Mouse (Mus musculus) lung, postnatal 0 days (tissue): Measurements from ENCODE around the gene Dtwd1. TPM values are rescaled to one million over a fixed set of nuclear protein-coding genes. Genes with fewer than 3 reads are reported as not detected.
A peak's percentile ranks its signal among the peaks of the same experiment; 100 is the strongest.

ENCODE experiments used
- ATAC-seq: fragments of 200-750 bp; cut with Nextera tagmentation; 2 replicates; pipeline ENCODE4 v1.8.0; 2017; ENCODE audit warnings: moderate library complexity
- DNase-seq: peaks from one replicate; pipeline ENCODE4 v3.0.0-alpha.2; 2016; ENCODE audit warnings: low spot score
- H3K27ac ChIP-seq: fragments of 300-500 bp; sonication (generic); 2 replicates; pipeline ENCODE4 v1.5.1; 2014; ENCODE audit warnings: antibody characterized with exemption, mild to moderate bottlenecking, low read length, mixed read lengths
- H3K27me3 ChIP-seq: fragments of 300-500 bp; sonication (generic); replicated peaks from 2 replicates; pipeline ENCODE4 v1.6.1; 2014; ENCODE audit warnings: low read length, mixed read lengths; ENCODE audit not compliant: insufficient read depth
- H3K36me3 ChIP-seq: fragments of 300-500 bp; sonication (generic); 2 replicates; pipeline ENCODE4 v1.6.1; 2014; ENCODE audit warnings: low read length, mixed read lengths; ENCODE audit not compliant: insufficient read depth
- H3K4me1 ChIP-seq: fragments of 300-500 bp; sonication (generic); 2 replicates; pipeline ENCODE4 v1.6.1; 2014; ENCODE audit warnings: antibody characterized with exemption, low read depth, low read length, mixed read lengths; ENCODE audit not compliant: insufficient read depth
- H3K4me2 ChIP-seq: fragments of 300-500 bp; sonication (generic); replicated peaks from 2 replicates; pipeline ENCODE4 v1.6.1; 2014; ENCODE audit warnings: low read depth, mild to moderate bottlenecking, low read length, moderate library complexity, mixed read lengths
- H3K4me3 ChIP-seq: fragments of 300-500 bp; sonication (generic); 2 replicates; pipeline ENCODE4 v1.5.1; 2014; ENCODE audit warnings: low read depth, low read length
- H3K9ac ChIP-seq: fragments of 300-500 bp; sonication (generic); replicated peaks from 2 replicates; pipeline ENCODE4 v1.6.1; 2014; ENCODE audit warnings: low read depth, mild to moderate bottlenecking
- H3K9me3 ChIP-seq: fragments of 300-500 bp; sonication (generic); 2 replicates; pipeline ENCODE4 v1.6.1; 2016; ENCODE audit warnings: low read length, mixed read lengths
- CTCF ChIP-seq: IDR thresholded peaks from 2 replicates; pipeline ENCODE4 v1.5.1; 2016; ENCODE audit warnings: antibody characterized with exemption, mild to moderate bottlenecking
- EP300 ChIP-seq: IDR thresholded peaks from 2 replicates; pipeline ENCODE4 v1.6.1; 2016; ENCODE audit warnings: antibody characterized with exemption, mild to moderate bottlenecking, control low read depth
- WGBS: fragments of 180-500 bp; shearing (Covaris S2); extraction: QIAGEN DNeasy Blood & Tissue Kit; methylation state at CpG from one replicate; pipeline ENCODE4 v1.1.7; 2014; 5-methylcytosine and 5-hydroxymethylcytosine counted together
- polyA plus RNA-seq: library from polyadenylated mRNA; unstranded; fragments of >200 nt; fragmentation: Nextera tagmentation; extraction: Ambion mirVana; gene quantifications from 2 replicates; pipeline ENCODE4 v1.2.1, GENCODE M21; 2015

The Dtwd1 gene
- 14.6 and 15.3 TPM in 2 replicates for polyA plus RNA-seq

DNA sequence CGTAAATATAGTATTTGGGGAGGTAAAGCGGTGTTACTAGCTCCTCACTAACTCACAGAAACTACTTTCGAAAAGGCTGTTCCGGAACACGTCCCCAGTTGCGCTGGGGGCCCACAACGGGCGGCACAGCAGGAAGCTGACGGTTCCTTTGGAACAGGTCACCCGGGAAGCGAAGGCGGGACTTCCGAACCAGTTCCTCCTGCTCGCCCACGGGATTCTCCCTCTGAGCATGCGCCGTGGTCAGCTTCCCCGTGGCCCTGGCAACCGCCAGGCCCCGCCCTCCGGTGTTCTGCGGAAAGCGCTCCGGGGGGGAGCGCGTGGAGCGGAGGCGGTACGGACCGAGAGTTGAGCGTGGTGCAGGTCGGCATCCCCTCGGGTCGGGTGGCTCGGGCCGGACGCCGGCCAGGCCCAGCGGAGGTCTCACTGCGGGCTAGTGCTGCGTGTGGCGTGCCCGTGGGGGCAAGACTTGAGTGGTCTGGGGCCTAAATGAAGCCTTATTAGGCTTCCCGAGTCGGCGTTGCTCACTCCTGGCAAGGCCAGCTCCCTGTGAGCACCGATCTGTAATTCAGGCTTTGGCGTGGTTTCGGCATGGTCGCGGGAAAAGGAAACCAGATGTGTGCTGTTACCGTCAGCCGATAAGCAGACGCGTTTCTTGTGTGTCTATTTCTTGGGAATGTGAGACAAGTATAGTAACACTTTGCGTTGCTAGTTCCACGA, at the start of gene Dtwd1, which contains the start of gene Fam227b:
TSS of gene Dtwd1 (plus strand) at position 287 of the 717 bp plus-strand sequence.
TSS of gene Fam227b (minus strand) at position 150 of the 717 bp plus-strand sequence.
- Histone ChIP-seq H3K27ac (peak within 1 kb of the TSS; percentile 97), H3K4me1 (no peaks in the 10 kb centered on the region), H3K36me3 (no peaks in the 10 kb centered on the region), H3K27me3 (no peaks in the 10 kb centered on the region), H3K4me2 (peak within 1 kb of the TSS; percentile 63), H3K4me3 (peak within 1 kb of the TSS; percentile 79), H3K9ac (peak within 1 kb of the TSS; percentile 83), H3K9me3 (no peaks in the 10 kb centered on the region)
- ATAC-seq (peak; percentile 98), DNase-seq (peak; percentile 99)
- no peak; the same call in 1 of the 2 replicates for TF ChIP-seq EP300
- TF ChIP-seq CTCF: no peak
- WGBS: under 1% methylated on average over 57 of the region's 57 CpGs

DNA sequence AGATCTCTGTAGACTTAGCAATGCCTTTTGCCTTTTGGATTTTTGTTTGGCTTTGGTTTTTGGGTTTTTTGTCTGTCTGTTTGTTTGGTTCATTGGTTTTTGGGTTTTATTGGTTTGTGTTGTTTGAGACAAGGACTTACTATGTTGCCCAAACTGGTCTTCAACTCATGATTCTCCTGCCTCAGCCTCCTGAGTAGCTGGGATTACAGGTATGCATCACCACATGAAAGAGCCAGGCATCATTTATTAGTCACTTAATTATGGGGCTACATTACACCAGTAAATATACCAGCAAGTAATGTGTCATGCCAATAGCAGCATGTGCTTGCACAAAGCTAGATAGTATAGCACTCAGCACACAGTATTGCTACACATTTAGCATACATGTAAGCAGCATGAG, 4.2 kb upstream of the Dtwd1 start:
- ATAC-seq: no peak
- TF ChIP-seq CTCF: no peak
- TF ChIP-seq EP300: no peak
- Histone ChIP-seq H3K4me2 (no peak overlapping the region), H3K9ac (no peak overlapping the region), H3K36me3 (no peaks in the 10 kb centered on the region), H3K4me1 (no peaks in the 10 kb centered on the region), H3K9me3 (no peaks in the 10 kb centered on the region), H3K27me3 (no peaks in the 10 kb centered on the region), H3K4me3 (no peak overlapping the region), H3K27ac (no peak overlapping the region)
- DNase-seq: no peak

DNA sequence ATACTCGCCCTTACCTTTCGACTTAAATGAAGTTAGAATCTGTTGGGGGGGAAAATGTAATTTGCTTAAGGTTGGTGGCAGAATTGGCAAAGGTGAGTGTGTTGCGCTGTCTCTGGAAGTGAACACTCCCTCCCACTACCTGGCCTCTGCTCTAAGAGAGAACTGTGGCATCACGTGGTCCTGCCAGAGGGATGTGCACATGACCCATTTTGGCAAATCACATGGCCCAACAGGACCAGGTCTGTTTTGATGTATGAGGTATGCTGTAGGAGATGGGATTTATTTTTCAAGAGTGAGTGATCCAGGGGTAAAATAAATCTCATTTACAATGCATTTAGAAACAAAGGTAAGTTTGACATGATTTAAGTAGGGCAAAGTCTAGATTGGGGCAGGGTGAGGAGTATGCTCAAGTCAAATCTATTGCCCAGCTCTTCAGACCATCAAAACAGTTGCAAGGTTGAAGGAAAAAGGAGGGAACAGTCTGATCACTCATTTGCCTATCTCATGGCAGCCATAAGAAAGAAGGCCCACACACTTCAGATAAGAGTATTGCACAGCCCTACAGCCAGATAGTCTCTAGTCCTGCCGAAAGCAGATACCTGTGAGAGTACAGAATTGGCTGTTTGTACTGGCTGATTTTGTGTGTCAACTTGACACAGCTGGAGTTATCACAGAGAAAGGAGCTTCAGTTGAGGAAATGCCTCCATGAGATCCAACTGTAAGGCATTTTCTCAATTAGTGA, 13.5 kb downstream of the Dtwd1 start:
- H3K4me2 ChIP-seq: no peak overlapping the region
- H3K9me3 ChIP-seq: no peaks in the 10 kb centered on the region
- H3K4me1 ChIP-seq: no peaks in the 10 kb centered on the region
- DNase-seq (no peak), ATAC-seq (no peak)
- no peak overlapping the region for H3K9ac ChIP-seq
- TF ChIP-seq EP300 (no peak), CTCF (no peak)
- H3K36me3 ChIP-seq: 0 out of 2 replicates have a peak, but pooled peaks cover 3% of the 10 kb centered on the region
- no peak overlapping the region for H3K4me3 ChIP-seq
- H3K27me3 ChIP-seq: no peaks in the 10 kb centered on the region
- no peak overlapping the region for H3K27ac ChIP-seq
- WGBS: 88% methylated on average over 5 of the region's 5 CpGs

DNA sequence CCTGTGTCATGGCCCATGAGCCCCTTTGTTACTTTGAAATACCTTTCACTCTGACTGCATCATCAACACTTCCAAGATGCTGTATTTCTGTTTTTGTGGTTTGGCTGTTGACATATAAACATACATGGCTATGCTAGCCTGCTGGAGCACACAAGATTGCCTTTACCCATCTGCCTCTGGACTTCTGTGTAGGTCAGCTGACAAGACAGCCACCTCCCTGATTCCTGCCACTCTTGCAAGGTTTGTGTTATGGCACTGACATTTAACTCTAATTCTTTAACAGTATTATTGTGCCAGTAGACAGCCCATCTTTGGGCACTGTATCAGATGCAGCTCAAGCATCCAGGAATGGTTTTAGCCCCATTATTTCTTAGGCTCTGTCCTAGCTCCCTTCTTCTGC, 14.4 kb downstream of the Dtwd1 start:
- no peak overlapping the region for H3K4me3 ChIP-seq
- no peak overlapping the region for H3K9ac ChIP-seq
- DNase-seq (no peak), ATAC-seq (no peak)
- H3K27ac ChIP-seq: no peak overlapping the region
- H3K9me3 ChIP-seq: no peaks in the 10 kb centered on the region
- H3K36me3 ChIP-seq: 0 out of 2 replicates have a peak, but pooled peaks cover 3% of the 10 kb centered on the region
- TF ChIP-seq CTCF: no peak
- TF ChIP-seq EP300: no peak
- no peaks in the 10 kb centered on the region for H3K27me3 ChIP-seq
- no peaks in the 10 kb centered on the region for H3K4me1 ChIP-seq
- H3K4me2 ChIP-seq: no peak overlapping the region

DNA sequence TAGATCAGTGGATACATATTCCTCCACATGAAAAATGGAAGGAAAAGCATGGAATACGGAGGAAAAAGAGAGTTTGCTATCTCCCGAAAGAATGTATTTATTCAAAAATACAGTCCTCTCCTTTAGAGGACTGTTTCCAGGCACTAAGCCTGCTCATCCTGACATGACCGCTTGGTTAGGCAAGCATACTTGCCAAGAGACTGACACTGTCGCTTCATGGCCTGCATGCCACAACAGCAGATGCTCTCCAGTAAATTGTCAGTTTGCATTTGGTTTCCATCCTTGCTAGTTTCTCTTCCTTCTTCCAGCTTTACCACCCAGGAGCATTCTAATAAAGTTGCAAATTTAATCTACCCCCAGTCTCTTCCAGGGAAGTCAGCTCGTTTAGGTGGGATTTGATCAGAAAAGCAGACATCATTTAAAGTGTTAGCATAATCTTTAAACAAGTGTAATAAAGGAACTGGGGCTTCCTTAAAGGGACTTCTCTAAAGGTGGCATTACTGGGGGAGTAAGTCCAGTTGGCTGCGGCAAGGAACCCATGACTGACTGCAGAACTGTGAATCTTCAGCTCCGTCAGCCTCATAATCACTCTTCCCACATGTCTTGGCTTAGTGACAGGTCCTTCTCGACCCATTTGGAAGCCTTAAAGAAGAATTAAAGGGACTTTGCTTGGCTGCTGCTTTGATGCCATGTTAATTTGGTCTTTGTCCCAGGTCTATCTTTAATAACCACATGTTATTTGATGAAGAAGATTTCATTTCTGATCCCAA, 15.1 kb downstream of the Dtwd1 start:
- TF ChIP-seq CTCF (no peak), EP300 (no peak)
- no peaks in the 10 kb centered on the region for H3K27me3 ChIP-seq
- H3K9me3 ChIP-seq: no peaks in the 10 kb centered on the region
- H3K4me3 ChIP-seq: no peak overlapping the region
- ATAC-seq: no peak
- DNase-seq: no peak
- 76% methylated on average over 8 of the region's 8 CpGs for WGBS
- H3K4me1 ChIP-seq: no peaks in the 10 kb centered on the region
- H3K9ac ChIP-seq: no peak overlapping the region
- no peak overlapping the region for H3K27ac ChIP-seq
- H3K4me2 ChIP-seq: no peak overlapping the region
- H3K36me3 ChIP-seq: no peaks in the 10 kb centered on the region

DNA sequence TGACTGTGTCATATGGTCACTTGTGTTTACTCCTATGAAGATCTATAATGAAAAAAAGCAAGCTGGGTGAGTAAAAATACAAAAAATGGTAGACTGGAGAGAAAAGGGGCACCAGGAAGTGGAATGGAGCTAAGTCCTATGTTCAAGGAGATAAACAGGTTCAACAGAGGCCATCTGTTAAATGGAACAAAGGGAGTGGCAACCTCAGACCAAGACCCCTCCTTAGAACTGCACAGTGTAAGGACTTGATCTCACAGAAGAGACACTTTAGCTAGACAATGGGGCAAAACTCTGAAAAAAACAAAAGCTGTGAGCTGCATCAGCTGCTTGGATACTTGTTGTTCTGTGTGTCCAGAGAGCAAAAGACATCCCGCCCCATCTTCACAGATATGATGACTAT, 19.5 kb downstream of the Dtwd1 start:
- Histone ChIP-seq H3K9me3 (no peaks in the 10 kb centered on the region), H3K27ac (no peak overlapping the region), H3K4me2 (no peak overlapping the region), H3K27me3 (no peaks in the 10 kb centered on the region), H3K4me3 (no peak overlapping the region), H3K36me3 (no peaks in the 10 kb centered on the region), H3K9ac (no peak overlapping the region), H3K4me1 (no peaks in the 10 kb centered on the region)
- ATAC-seq: no peak
- DNase-seq: no peak
- WGBS: 97% methylated on average over 1 of the region's 1 CpGs
- TF ChIP-seq EP300: no peak
- TF ChIP-seq CTCF: no peak
